Mouse (Mus musculus): ENCODE measurements around the gene Cmah.

Cmah gene

GRCm38 (mm10) chr13:24327201-24327600, at the start of gene Cmah:
Gene Cmah (plus strand): TSS chr13:24327404.
- DNase-seq, result peak; percentile 71 to 81

GRCm38 (mm10) chr13:24279407-24279761, 47.8 kb upstream of the Cmah start:
- no peak for DNase-seq

DNA sequence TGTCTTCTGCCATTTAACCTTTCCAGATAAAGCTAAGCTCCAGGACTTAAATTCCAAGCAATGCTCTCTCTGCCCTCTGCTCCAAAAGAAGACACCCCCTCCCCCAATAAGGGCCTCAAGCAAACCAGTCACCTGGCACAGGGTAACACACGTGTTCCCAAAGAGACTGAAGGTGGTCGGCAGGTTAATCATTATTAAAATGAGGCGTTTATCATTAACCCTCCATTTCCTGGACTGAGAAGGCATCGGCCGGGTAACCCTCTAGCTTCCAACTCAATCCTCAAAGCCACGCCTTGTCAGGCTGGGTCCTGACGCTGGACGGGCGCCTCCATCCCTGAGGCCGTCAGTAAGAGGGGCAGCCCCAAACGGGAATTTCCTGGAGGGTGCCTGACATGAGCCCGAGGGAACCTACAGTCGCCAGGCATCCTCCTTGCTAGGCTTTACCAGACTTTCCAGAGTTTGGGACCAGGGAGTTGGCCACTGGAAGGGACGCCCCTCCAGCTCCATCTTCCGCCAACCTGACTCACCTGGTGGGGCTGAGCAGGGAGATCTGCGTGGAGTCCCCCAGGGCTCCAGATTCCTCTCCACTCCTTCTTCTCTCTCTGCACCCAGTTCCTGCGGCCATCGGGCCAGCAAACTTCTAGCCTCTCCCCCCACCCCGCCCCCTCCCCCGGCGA, 47.3 kb upstream of the Cmah start:
- DNase-seq, result peak; percentile 66 to 83

DNA sequence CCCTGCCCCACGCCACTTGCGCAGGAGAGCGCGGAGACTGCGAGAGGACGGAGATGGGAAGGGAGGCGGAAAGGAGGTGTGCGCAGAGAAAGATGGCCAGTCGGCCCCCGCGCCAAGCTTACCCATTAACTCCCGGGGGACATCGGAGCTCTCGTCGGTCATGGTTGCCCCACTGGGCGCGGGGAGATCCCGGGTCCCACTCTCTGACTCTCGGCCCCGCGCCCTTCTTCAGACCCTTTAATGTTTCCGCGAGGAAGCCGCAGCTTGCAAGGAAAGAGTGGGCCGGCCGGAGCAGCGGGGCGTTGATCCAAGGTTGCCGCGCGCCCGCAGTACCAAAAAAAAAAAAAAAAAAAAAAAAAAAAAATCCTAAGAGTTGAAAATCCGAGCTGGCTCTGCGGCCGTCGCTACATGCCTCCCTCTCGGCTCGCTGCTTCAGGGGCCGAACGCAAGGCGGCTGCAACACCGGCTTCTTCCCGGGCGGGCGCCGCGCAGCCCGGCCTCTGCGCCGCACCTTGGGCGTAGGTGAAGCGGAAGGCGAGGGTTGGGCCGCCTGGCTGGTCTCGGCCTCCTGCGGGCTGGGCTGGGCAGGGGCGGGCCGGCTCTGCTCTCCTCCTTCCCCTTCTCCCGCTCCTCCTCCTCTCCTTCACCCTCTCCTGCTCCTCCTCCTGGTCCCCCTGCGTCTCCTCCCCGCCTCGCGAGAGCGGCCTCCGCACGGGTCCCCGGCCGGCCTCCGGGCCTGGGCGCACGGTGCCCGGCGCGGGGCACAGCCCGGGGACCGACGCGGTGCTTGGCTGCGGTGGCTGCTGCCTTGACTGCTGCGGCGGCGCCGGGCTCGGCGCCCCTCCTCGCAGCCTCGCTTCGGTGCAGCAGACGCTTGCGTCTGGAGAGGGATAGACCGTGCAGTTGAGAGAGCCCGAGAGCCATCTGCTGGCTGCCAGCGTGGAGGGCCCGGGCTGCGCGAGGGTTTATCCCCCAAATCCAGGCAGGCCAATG, 46.5 kb upstream of the Cmah start, which contains the start of gene Carmil1:
Gene Carmil1, minus strand, starts transcription at position 357 of the 993 bp plus-strand sequence.
- DNase-seq, result peak; percentile 87 to 90

- peak; percentile 54 to 70 for DNase-seq
Observed at GRCm38 (mm10) chr13:24287381-24287780, 39.8 kb upstream of the Cmah start.

DNA sequence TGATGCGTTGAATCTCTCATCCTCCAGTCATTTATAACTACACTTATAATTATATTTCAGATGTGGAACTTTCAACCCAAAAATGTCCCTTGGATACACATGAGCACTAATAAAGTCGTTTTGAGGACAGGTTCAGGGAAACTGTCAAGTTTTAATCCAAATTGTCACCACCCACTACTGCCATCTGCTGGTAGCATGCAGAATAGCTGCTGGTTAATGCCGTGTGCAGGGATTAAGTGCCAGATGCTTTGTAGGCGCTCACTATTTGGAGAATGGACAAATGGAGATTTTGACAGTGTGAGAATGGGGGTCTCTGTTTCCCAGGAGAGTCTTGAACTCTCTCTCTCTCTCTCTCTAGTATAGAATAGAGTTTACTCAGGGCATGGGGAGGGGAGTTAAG, 30.0 kb upstream of the Cmah start:
- DNase-seq, result peak; percentile 34 to 66

GRCm38 (mm10) chr13:24305486-24305885, 21.7 kb upstream of the Cmah start:
- no peak for DNase-seq

DNA sequence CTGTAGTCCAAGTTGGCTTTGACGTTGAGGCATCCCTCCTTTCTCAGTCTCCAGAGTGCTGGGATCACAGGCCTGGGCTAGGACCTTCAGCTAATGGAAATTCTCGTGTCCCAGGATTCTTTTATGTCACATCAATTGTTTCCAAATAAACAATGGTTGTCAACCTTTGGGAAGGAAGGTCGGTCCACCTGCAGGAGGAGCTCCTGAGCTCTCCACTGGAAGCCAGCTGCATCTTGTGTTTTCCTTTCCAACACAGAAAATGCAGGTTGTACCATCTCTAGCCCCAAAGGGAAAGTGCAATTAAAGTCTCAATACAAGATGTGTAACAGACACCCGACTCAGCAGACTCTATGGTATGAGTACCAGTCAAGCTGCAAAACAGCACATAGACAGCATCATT, 21.0 kb upstream of the Cmah start:
- peak in 1 of 2 experiments; percentile 64 for DNase-seq

DNA sequence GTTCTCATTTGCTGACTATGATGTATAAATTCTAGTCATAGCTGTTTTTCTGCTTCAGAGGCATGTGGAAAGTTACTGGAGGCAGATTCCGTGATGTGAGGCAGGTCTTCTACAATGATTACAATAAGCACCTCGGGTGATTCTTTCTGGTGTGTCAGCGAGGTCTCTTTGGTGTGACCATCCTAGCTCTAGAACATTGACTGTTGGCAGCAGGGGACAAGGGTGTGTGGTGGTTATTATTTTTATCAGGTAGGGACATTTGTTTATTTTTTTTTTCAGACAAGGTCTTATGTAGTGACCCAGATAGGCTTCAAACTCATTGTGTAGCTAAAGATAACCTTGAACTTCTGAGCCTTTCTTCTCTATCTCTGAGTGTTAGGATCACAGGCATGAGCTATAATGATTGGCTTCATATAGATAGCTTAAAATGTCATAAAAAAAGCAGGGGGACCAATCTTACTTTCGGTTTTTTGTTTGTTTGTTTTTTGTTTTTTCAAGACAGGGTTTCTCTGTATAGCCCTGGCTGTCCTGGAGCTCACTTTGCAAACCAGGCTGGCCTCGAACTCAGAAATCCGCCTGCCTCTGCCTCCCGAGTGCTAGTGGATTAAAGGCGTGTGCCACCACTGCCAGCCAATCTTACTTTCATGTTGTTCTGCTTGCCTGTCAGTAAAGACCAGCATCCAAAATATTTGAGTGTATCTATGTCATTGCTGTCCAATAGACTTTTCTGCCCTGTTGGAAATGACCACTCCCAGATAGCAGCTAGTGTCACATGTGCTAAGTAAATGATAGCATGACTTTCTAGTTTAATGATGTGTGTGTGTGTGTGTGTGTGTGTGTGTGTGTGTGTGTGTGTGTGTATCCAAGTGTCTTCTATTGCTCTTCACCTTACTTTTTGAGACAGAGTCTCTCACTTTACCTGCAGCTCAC, 15.9 kb upstream of the Cmah start:
- DNase-seq, result no peak

- DNase-seq, result no peak
Observed at GRCm38 (mm10) chr13:24316563-24316962, 10.6 kb upstream of the Cmah start.

- peak; percentile 32 to 70 for DNase-seq
Observed at GRCm38 (mm10) chr13:24318618-24319017, 8.6 kb upstream of the Cmah start.

DNA sequence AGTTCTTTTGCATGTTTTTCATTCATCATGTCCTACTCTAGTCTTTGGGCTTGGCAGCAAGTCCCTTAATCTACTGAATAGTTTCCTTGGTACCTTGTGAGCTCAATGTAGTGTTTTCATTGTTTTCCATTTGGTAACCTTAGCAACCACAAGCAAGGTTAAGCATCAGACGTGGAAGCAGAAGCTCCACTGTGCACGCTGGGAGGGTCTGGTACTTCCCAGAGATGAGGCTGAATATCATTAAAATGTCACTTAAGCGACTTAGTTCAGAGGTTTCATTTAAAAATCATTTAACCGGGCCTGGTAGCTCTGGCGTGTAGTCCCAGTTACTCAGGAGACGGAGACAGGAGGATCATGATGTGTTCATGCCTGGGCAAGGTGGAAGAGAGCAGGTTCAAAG, 5.9 kb upstream of the Cmah start:
- no peak for DNase-seq

- peak in 1 of 2 experiments; percentile 18 for DNase-seq
Observed at GRCm38 (mm10) chr13:24328036-24328817, 1.0 kb downstream of the Cmah start.

DNA sequence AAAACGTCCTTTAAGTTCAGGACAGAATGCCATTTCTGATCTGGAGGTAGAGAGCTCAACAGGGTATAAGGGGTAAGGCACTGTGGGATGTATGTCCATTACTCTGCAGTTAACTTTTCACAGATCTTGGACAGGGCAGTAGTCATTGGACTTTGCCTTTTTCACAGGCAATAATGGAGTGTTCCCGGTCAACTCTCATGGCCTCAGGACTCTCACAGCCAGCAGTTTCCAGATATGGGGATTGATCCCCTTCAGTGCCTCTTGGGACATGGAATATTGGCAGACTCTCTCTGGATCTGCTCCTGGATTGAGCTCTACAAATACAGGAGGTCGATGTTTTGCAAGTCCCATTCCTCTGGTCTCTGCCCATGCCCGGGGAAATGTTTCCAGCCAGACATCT, 2.9 kb downstream of the Cmah start:
- peak; percentile 34 to 58 for DNase-seq

GRCm38 (mm10) chr13:24330836-24331523, 3.8 kb downstream of the Cmah start:
- DNase-seq, result no peak

- DNase-seq, result no peak
Observed at GRCm38 (mm10) chr13:24332537-24332936, 5.3 kb downstream of the Cmah start.

DNA sequence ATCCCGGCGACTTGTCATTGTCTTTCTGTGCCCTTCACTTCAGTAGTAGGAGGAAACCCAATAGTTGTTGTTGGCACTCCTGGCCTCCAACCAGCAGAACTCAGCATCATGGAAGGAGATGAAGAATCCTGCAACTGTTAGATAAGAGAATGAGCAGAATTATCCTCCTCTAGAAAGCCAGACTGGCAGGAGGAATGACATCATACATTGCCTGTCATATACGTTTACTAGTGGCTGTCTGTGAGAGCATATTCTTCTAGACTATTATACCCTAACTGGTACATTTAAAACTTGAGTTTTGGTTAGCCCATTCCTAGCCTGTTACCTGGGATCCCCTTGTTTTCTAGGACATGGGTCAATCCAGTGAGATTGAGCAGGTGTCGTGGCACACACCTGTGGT, 9.6 kb downstream of the Cmah start:
- DNase-seq, result no peak

DNA sequence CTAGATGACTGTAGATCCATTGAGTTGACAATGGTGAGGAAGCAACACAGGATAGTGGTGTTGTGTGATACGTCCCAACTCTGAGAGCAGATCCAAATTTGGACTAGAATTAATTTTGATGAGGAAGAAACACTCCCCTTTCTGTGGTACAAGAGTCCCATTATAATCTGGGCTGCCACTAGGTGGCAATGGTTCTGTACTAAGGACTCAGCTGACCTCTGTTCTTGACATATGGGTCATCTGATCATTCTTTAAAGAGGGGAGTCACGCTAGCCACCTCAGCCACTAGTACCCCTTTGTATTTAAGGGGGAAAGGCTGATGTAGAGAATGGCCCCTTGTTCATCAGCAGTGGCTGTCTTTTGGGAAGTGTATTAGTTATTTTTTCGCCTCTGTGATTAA, 10.7 kb downstream of the Cmah start:
- peak; percentile 42 to 75 for DNase-seq

- DNase-seq, result peak; percentile 32 to 73
Observed at GRCm38 (mm10) chr13:24338343-24338861, 11.2 kb downstream of the Cmah start.

DNA sequence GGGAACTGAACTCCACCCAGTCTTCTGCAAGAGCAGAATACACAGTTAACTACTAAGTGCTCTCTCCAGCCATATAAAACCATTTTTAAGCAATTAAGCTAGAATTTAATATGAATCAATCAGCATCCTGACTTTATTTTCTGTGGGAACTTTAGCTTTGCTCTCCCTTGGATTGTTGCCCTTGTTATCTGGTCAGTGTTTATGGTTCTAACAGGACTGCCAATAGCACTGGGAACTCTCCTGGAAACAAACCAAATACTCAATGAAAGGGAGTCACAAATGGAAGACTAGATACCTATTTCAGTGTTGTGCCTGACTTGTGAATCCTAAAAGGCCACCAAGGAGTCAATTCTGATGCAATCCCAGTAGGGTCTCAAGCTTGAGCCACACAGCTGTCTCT, 12.7 kb downstream of the Cmah start:
- no peak for DNase-seq

DNA sequence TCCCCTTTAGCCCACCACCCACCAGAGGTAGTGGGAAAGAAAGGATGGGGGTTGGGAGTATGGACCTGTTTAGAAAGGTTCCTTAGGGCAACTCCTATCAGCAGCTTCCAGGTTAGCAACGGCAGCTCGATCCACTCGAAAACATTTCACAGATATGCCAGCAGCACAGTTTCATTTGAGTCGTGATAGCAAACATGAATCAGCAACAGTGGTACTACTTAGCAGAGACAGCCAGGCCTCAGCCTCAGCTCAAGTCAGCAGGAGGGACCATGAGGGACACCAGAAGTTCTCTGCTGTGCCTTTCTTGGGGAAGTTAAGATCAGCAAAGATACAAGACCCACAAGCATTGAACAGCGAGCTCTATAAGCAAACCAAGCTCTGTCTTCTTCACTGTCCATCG, 13.3 kb downstream of the Cmah start:
- DNase-seq, result no peak

Data from kidney, postnatal 36 days (tissue).